Mouse (Mus musculus): Measurements from ENCODE around the gene Capns1. TPM values are rescaled to one million over a fixed set of nuclear protein-coding genes. Genes with fewer than 3 reads are reported as not detected.

Gene Capns1
- 114 TPM for total RNA-seq (2023)

DNA sequence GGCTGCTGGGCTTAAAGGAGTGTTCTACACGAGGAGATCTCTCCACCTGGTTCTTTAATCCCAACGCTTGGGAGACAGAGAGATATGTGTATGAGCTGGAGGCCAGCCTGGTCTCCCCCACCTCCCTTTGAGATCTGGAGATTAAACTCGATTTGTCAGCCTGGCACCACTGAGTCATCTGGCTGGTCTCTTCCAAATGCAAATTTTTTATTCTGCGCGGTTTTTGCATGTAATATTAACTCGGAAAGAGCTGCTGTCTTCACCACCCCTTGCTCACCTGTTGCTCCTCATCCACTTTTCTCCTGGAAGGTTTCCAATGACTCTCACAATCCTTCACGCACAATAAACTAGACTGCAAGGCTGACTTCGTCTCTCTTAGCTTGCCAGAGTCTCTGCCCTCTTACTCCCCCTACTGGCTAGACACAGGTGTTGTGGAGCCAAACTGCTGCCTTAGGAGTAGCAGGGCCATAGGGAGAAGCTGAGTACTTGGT is at the start of gene Capns1:
TSS of gene Capns1 (minus strand) at position 331 of the 491 bp plus-strand sequence.

DNA sequence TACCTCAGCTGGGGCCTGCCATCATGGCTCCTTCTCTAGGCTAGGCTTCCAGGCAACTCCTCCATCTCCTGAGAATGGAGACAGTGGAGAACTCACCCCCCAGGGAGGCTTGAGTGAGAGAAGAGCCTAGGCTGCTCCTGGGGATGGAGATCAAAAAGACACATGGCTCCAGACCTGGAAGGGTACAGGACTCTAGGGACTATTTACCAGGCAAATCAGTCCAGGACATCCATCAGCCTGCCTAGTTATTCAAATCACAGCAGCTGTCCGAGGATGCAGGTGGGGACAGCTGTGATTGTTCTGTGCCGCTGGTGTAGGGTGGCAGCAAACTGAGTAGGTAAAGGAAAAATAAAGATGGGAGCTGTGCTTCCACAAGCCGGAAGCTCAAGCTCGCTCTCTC is 37.0 kb upstream of the Capns1 start, which contains the start of gene Ovol3:
TSS of gene Ovol3 (minus strand) at position 101 of the 400 bp plus-strand sequence.

DNA sequence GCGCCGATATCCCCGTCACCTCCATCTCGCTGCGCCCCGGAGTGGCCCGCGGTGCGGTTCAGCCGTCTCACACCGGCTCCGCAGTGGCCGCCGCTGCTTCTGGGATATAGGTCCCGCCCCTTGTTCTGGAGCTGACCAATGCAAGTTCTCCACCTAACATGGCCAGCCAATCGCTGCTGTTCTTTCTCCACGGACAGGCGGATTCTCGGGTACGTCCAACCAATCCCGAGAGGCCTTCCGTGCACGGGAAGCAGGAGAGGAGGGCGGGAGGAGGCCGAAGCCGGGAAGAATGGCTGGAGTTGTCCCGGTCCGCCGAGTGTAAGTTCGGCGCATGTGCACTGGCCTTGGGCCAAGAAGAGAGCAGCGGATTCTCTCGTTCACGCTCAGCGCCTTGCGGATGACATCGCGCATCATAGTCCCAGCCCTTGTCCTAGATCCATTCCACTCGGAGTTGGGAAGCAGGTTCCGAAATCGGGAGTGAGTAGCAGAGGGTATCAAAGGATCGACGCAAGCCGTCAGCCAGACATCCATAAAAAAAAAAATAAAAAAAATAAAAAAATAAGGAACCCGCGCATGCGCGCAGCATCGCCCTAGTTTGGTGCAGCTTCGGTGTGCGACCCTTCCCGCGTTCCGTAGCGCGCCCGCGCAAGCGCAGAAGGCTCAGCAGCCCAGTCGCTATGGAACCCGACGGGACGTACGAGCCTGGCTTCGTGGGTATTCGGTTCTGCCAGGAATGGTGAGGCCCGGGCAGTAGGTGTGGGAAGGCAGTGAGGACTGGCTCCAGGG is 33.3 kb upstream of the Capns1 start, which contains the start of the genes Polr2i and Tbcb:
TSS of gene Polr2i (plus strand) at position 280 of the 786 bp plus-strand sequence.
TSS of gene Tbcb (minus strand) at position 604 of the 786 bp plus-strand sequence.

DNA sequence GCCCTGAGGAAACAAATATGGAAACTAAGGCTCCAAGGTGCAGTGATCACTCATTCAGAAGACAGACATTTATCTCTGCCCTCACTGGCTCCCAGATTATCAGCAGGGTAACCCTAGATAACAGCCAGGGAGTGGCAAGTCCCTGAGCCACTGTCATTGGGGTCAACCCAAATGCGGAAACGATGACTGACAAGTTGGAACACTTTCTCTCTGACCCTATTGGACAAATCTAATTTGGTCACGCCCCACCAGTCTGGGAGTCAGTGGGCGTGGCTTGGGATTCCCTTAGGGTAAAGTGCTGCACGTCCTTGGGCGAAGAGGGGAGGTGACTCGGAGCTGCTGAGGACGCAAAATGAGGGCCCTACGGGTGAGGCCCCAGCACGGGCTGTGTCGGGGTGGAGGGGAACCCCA is 14.7 kb downstream of the Capns1 start, which contains the start of gene Cox7a1:
TSS of gene Cox7a1 (plus strand) at position 266 of the 411 bp plus-strand sequence.

DNA sequence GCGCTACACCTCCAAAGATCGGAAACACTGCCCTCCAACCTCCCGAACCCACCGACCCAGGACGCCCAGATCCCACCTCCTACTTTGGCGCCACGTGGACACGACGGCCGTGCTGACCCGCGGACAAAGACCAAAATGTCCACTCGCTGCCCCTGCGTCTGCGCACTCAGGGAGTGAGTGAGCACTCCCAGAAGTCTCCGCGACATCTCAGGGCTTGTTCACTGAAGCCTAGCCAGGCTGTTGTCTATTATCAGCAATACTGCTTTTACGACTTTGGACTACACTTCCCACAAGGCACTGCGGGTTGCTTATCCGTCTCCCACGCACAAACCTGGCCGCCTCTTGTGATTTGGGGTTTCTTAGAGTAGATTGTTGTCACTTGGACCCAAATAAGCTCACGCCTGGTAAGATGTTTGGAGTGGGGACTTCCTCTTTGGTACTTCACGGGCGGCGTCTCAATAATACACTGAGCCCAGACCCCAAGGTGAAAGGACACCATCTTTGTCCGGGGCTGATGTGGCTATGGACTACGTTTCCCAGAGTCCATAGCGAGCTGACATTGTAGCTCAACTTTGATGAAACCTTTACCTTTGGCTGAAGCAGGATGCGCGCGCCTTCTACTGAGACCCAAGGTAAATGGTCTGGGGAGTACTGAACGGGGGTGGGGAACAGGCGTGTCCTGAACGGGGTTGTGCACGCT is 28.9 kb downstream of the Capns1 start, which contains the start of gene Zfp146:
TSS of gene Zfp146 (minus strand) at position 168 of the 700 bp plus-strand sequence.

Other genes with a start within 250 kb of the Capns1 start
- gene Zfp74, start 244.7 kb downstream of the Capns1 start, total RNA-seq (2023): 16.0 TPM
- gene Zfp568, start 214.9 kb downstream of the Capns1 start, total RNA-seq (2023): 12.5 TPM
- gene Zfp14, start 147.4 kb downstream of the Capns1 start, total RNA-seq (2023): 4.2 TPM
- gene Zfp82, start 125.9 kb downstream of the Capns1 start, total RNA-seq (2023): 7.4 TPM
- gene Gm26920, start 108.4 kb downstream of the Capns1 start, total RNA-seq (2023): not detected
- 13.1 TPM for gene Zfp566, start 108.3 kb downstream of the Capns1 start, total RNA-seq (2023)
- 58.2 TPM for gene Zfp260, start 104.0 kb downstream of the Capns1 start, total RNA-seq (2023)
- gene Zfp382, start 76.9 kb downstream of the Capns1 start, total RNA-seq (2023): 14.2 TPM
- 41.8 TPM for gene Zfp146, start 29.1 kb downstream of the Capns1 start, total RNA-seq (2023)
- not detected for gene Cox7a1, start 14.7 kb downstream of the Capns1 start, total RNA-seq (2023)
- 27.1 TPM for gene Polr2i, start 33.1 kb upstream of the Capns1 start, total RNA-seq (2023)
- gene Tbcb, start 33.5 kb upstream of the Capns1 start, total RNA-seq (2023): 22.8 TPM
- gene Ovol3, start 36.9 kb upstream of the Capns1 start, total RNA-seq (2023): not detected
- 1.4 TPM for gene Thap8, start 81.3 kb upstream of the Capns1 start, total RNA-seq (2023)
- gene Wdr62, start 81.6 kb upstream of the Capns1 start, total RNA-seq (2023): 5.0 TPM
- gene Clip3, start 92.9 kb upstream of the Capns1 start, total RNA-seq (2023): not detected
- 39.5 TPM for gene Alkbh6, start 109.9 kb upstream of the Capns1 start, total RNA-seq (2023)
- 4.1 TPM for gene Syne4, start 116.0 kb upstream of the Capns1 start, total RNA-seq (2023)
- 2.1 TPM for gene E130208F15Rik, start 122.9 kb upstream of the Capns1 start, total RNA-seq (2023)
- gene Sdhaf1, start 125.1 kb upstream of the Capns1 start, total RNA-seq (2023): 6.2 TPM
- gene Lrfn3, start 164.0 kb upstream of the Capns1 start, total RNA-seq (2023): not detected
- gene Tyrobp, start 214.9 kb upstream of the Capns1 start, total RNA-seq (2023): 21.2 TPM
- 181 TPM for gene Hcst, start 221.0 kb upstream of the Capns1 start, total RNA-seq (2023)
- gene Nfkbid, start 222.9 kb upstream of the Capns1 start, total RNA-seq (2023): 60.6 TPM
- gene Aplp1, start 246.7 kb upstream of the Capns1 start, total RNA-seq (2023): 0.37 TPM

Data from CD8-positive naive resting alpha-beta T cell, adult 57 days (primary cell).